Mouse (Mus musculus): ENCODE measurements around the gene Adgra1.

DNA sequence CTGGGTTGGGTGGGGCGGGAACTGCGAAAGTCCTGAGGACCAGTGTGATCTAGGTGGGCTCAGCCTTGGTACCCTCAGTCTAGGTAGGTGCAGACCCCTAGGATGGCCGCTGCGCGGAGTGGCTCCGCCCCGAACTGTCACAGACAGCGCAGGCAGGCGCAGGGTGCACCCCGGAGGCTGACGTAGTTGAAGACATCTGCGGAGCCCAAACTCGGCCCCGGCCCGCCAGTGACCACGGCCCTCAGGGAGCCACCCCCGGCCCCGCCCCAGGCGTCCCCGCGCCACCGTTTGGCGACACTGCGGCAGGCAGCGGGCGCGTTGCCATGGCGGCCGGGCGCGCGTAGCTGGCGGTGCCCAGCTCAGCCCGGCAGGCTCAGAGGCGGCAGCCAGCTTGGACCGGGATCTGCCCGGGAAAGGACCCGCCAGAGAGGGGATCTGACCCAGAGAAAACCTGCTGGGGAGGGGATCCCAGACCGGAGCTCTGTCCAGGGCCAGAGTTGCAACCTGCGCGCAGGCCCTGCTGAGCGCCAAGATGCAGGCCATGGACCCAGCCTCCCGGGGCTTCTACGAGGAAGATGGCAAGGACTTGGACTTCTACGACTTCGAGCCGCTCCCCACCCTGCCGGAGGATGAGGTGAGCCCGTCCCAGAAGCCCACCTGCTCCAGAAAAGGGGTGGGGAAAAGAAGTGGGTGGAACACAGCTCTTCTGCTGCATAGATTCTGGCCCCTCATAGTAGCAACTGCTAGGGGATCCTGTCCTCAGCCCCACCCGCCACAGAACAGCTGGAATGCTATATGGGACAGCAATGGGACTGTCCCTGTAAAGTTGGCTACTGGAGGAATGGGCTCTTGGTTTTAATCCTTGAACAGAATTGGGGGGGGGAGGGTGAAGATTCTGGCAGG is 60.9 kb downstream of the Adgra1 start, which contains the start of gene Kndc1:
- TF ChIP-seq FLI1 (IDR thresholded peaks at IDR 0.05; ENCODE audit: low read length) (no peak), GATA1 (IDR thresholded peaks at IDR 0.05; ENCODE audit: borderline replicate concordance, low read length) (no peak)

All from megakaryocyte, embryonic 14.5 days (primary cell).